Mouse (Mus musculus): Measurements from ENCODE around the gene Scp2d1. TPM values are rescaled to one million over a fixed set of nuclear protein-coding genes. Genes with fewer than 3 reads are reported as not detected.

Scp2d1 gene
- polyA plus RNA-seq, 1 experiment, result not detected

DNA sequence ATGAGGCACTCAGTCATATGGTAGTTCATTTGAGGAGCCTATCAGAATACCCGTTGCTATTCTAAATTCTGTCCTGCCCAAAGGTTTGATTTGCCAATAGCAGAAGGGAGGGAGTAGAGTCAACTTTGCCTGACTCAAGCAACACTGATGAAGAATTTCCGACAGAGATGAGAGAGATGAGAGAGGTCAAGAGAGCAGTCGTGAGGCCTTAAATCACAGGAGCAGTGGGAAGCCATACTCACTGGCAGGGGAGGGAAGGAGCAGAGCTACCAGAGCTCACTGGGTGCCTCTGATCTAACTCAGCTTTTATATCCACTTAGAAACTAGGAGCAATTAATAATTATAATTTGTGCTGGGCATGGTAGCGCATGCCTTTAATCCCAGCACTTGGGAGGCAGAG, 41.0 kb upstream of the Scp2d1 start:
- Histone ChIP-seq H3K4me3 (ENCODE audit: low read depth, low read length) (no peak overlapping the region), H3K27ac (ENCODE audit: insufficient read depth, low read length) (no peak overlapping the region), H3K36me3 (ENCODE audit: control insufficient read depth, insufficient read depth, low read length, poor library complexity, severe bottlenecking) (no peaks in the 10 kb centered on the region), H3K4me1 (ENCODE audit: control insufficient read depth, insufficient read depth, low read length) (no peaks in the 10 kb centered on the region), H3K9ac (ENCODE audit: low read depth, poor library complexity, severe bottlenecking) (no peak overlapping the region), H3K27me3 (ENCODE audit: control insufficient read depth, insufficient read depth, low read length, poor library complexity, severe bottlenecking) (no peaks in the 10 kb centered on the region), H3K9me3 (replicated peaks; ENCODE audit: control insufficient read depth, insufficient read depth, low read length, poor library complexity, severe bottlenecking) (no peaks in the 10 kb centered on the region)
- no peak for TF ChIP-seq POLR2A (IDR thresholded peaks at IDR 0.05; ENCODE audit: insufficient read depth, low read length)
- no peak for TF ChIP-seq CTCF (IDR thresholded peaks at IDR 0.05; ENCODE audit: low read depth, low read length)
- TF ChIP-seq EP300 (IDR thresholded peaks at IDR 0.05; ENCODE audit: insufficient read depth, low read depth, low read length), result no peak

DNA sequence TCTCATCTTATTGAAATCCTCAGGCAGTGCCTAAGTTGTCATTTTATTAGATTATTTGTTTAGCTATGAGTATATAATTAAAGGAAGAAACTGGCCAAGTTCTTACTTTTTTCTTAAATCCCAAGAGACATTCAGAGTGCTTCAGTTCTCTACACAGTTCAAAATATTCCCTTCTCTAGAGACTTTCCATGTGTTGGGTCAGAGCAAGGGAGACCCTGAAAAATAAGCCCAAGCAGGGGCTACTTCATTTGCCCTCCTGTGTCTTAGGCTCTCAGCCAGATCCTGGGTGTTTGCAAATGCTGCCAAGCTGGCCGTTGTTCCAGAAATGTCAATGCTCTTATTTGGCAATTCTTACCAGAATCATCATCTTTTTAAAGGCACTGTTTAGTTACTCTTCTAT, 40.3 kb upstream of the Scp2d1 start:
- H3K27me3 ChIP-seq (ENCODE audit: control insufficient read depth, insufficient read depth, low read length, poor library complexity, severe bottlenecking), result no peaks in the 10 kb centered on the region
- no peaks in the 10 kb centered on the region for H3K4me1 ChIP-seq (ENCODE audit: control insufficient read depth, insufficient read depth, low read length)
- no peaks in the 10 kb centered on the region for H3K9me3 ChIP-seq (replicated peaks; ENCODE audit: control insufficient read depth, insufficient read depth, low read length, poor library complexity, severe bottlenecking)
- H3K4me3 ChIP-seq (ENCODE audit: low read depth, low read length), result no peak overlapping the region
- no peak overlapping the region for H3K9ac ChIP-seq (ENCODE audit: low read depth, poor library complexity, severe bottlenecking)
- no peak overlapping the region for H3K27ac ChIP-seq (ENCODE audit: insufficient read depth, low read length)
- no peak for TF ChIP-seq POLR2A (IDR thresholded peaks at IDR 0.05; ENCODE audit: insufficient read depth, low read length)
- no peak for TF ChIP-seq CTCF (IDR thresholded peaks at IDR 0.05; ENCODE audit: low read depth, low read length)
- TF ChIP-seq EP300 (IDR thresholded peaks at IDR 0.05; ENCODE audit: insufficient read depth, low read depth, low read length), result no peak
- no peaks in the 10 kb centered on the region for H3K36me3 ChIP-seq (ENCODE audit: control insufficient read depth, insufficient read depth, low read length, poor library complexity, severe bottlenecking)

DNA sequence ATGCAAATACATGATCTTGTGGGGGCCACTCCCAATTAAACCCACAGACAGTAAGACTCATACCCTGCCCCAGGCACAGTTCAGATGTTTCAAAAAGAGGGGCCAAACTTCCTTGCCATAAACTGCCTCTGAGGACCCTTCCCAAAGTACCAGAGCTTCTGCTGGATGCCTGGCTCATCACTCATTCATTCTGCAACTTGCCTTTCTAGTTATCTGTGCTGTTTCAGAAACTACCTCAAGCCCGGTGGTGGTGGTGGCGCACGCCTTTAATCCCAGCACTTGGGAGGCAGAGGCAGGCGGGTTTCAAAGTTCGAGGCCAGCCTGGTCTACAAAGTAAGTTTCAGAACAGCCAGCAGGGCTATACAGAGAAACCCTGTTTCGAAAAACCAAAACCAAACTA, 39.6 kb upstream of the Scp2d1 start:
- Histone ChIP-seq H3K4me1 (ENCODE audit: control insufficient read depth, insufficient read depth, low read length) (no peaks in the 10 kb centered on the region), H3K36me3 (ENCODE audit: control insufficient read depth, insufficient read depth, low read length, poor library complexity, severe bottlenecking) (no peaks in the 10 kb centered on the region), H3K9ac (ENCODE audit: low read depth, poor library complexity, severe bottlenecking) (no peak overlapping the region), H3K27ac (ENCODE audit: insufficient read depth, low read length) (no peak overlapping the region), H3K9me3 (replicated peaks; ENCODE audit: control insufficient read depth, insufficient read depth, low read length, poor library complexity, severe bottlenecking) (no peaks in the 10 kb centered on the region), H3K27me3 (ENCODE audit: control insufficient read depth, insufficient read depth, low read length, poor library complexity, severe bottlenecking) (no peaks in the 10 kb centered on the region), H3K4me3 (ENCODE audit: low read depth, low read length) (no peak overlapping the region)
- TF ChIP-seq POLR2A (IDR thresholded peaks at IDR 0.05; ENCODE audit: insufficient read depth, low read length), result no peak
- no peak for TF ChIP-seq CTCF (IDR thresholded peaks at IDR 0.05; ENCODE audit: low read depth, low read length)
- no peak for TF ChIP-seq EP300 (IDR thresholded peaks at IDR 0.05; ENCODE audit: insufficient read depth, low read depth, low read length)

DNA sequence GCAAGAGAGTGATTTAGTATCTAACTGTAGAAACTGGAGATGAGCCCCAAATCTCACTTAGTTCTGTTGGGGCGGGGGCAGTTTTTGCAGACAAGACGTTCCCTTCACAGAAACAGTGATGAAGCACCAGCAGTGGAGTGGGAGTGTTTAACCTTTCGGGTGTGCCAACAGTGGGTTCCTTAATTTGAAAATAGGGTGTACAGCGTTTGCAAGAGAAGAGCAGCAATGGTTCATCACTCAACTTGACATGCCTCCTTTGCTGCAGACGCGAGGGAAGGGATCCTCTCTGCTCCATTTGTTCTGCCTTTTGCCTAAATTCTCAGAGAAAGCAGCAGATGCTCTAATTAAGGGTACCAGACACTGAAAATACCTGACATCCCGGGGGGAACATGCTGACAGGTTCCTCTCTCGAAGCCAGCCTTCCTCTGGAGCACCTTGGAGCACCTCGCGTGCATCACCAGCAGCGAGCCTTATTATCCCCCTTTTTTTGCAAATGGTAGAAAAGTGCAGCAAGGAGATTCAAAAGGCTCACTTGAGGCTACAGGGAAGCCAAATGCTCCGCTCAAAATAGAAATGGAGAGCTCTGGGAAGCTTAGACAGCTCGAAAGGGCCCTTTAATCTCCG, 31.7 kb upstream of the Scp2d1 start:
- Histone ChIP-seq H3K27me3 (ENCODE audit: control insufficient read depth, insufficient read depth, low read length, poor library complexity, severe bottlenecking) (no peaks in the 10 kb centered on the region), H3K27ac (ENCODE audit: insufficient read depth, low read length) (no peak overlapping the region), H3K36me3 (ENCODE audit: control insufficient read depth, insufficient read depth, low read length, poor library complexity, severe bottlenecking) (no peaks in the 10 kb centered on the region), H3K9me3 (replicated peaks; ENCODE audit: control insufficient read depth, insufficient read depth, low read length, poor library complexity, severe bottlenecking) (no peaks in the 10 kb centered on the region), H3K4me3 (ENCODE audit: low read depth, low read length) (no peak overlapping the region), H3K4me1 (ENCODE audit: control insufficient read depth, insufficient read depth, low read length) (no peaks in the 10 kb centered on the region), H3K9ac (ENCODE audit: low read depth, poor library complexity, severe bottlenecking) (no peak overlapping the region)
- TF ChIP-seq EP300 (IDR thresholded peaks at IDR 0.05; ENCODE audit: insufficient read depth, low read depth, low read length), result no peak
- no peak for TF ChIP-seq CTCF (IDR thresholded peaks at IDR 0.05; ENCODE audit: low read depth, low read length)
- TF ChIP-seq POLR2A (IDR thresholded peaks at IDR 0.05; ENCODE audit: insufficient read depth, low read length), result no peak

DNA sequence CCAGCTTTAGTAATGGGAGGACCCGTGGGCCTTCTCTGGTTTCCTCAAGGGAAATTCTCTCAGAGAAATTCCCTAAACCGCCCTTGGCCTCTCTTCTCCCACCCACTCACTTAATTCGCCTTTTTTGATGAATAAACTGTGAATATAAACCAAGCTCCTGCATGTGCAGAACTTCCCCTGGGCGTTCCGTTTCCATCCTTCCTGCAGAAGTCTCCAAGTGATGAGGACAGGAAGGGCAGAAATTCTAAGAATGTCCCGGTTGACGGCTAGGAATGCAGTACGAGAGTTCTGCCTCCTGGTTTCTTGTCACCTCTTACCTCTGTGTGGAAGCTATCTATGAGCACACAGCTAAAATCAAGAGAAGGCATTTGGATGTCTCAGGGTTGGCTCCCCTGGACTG, 25.9 kb upstream of the Scp2d1 start:
- TF ChIP-seq CTCF (IDR thresholded peaks at IDR 0.05; ENCODE audit: low read depth, low read length) (no peak), POLR2A (IDR thresholded peaks at IDR 0.05; ENCODE audit: insufficient read depth, low read length) (no peak), EP300 (IDR thresholded peaks at IDR 0.05; ENCODE audit: insufficient read depth, low read depth, low read length) (no peak)
- no peaks in the 10 kb centered on the region for H3K9me3 ChIP-seq (replicated peaks; ENCODE audit: control insufficient read depth, insufficient read depth, low read length, poor library complexity, severe bottlenecking)
- H3K4me1 ChIP-seq (ENCODE audit: control insufficient read depth, insufficient read depth, low read length), result no peaks in the 10 kb centered on the region
- H3K36me3 ChIP-seq (ENCODE audit: control insufficient read depth, insufficient read depth, low read length, poor library complexity, severe bottlenecking), result no peaks in the 10 kb centered on the region
- no peak overlapping the region for H3K4me3 ChIP-seq (ENCODE audit: low read depth, low read length)
- H3K9ac ChIP-seq (ENCODE audit: low read depth, poor library complexity, severe bottlenecking), result no peak overlapping the region
- H3K27me3 ChIP-seq (ENCODE audit: control insufficient read depth, insufficient read depth, low read length, poor library complexity, severe bottlenecking), result no peaks in the 10 kb centered on the region
- no peak overlapping the region for H3K27ac ChIP-seq (ENCODE audit: insufficient read depth, low read length)

DNA sequence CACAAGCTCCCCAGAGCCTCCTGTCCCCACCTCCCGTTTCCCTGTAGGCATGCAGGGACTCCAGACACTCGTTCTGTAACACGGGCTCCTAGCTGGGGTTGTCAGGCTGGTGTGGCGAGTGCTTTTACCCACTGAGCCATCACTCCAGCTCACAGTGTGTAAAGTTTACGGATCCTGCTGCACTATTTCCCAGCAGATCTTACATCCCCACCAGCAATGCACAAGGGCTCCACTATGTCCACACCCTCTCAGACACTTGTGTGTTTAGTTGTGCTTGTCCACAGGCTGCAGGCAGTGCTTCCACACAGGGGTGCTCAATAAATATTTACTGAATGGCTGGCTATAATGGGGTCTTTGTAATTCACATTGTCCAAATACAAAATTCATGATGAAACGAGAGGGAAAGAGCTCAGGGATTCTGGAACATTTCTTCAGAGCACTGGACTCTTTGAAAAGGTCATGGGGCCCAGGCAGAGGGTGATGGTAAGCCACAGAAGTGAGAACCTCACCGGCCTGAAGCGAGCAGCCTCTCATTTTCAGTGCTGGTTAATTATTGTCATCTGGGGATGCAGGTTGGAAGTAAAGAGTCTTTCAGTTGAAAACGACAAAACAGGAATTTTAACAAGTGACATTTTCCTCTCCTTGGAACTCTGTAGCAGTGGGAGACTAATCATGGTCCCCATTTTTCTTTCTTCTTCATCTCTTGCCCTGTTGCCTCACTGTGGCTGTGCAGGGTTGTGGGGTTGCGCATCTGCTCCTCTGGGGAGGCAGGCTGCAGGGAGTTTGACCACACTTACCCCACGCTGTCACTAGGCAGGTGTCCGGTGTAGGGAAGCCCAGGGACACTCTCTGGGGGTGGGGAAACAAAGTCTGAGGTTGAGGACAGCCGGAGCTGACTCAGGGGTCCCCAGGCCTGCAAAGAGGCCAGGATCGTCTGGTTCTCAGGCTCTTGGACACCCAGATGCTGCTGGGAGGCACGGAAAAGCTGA, 15.4 kb upstream of the Scp2d1 start:
- Histone ChIP-seq H3K36me3 (ENCODE audit: control insufficient read depth, insufficient read depth, low read length, poor library complexity, severe bottlenecking) (no peaks in the 10 kb centered on the region), H3K4me1 (ENCODE audit: control insufficient read depth, insufficient read depth, low read length) (no peaks in the 10 kb centered on the region), H3K27me3 (ENCODE audit: control insufficient read depth, insufficient read depth, low read length, poor library complexity, severe bottlenecking) (no peaks in the 10 kb centered on the region), H3K9me3 (replicated peaks; ENCODE audit: control insufficient read depth, insufficient read depth, low read length, poor library complexity, severe bottlenecking) (no peaks in the 10 kb centered on the region), H3K4me3 (ENCODE audit: low read depth, low read length) (no peak overlapping the region), H3K9ac (ENCODE audit: low read depth, poor library complexity, severe bottlenecking) (no peak overlapping the region), H3K27ac (ENCODE audit: insufficient read depth, low read length) (no peak overlapping the region)
- TF ChIP-seq CTCF (IDR thresholded peaks at IDR 0.05; ENCODE audit: low read depth, low read length), result no peak
- no peak for TF ChIP-seq POLR2A (IDR thresholded peaks at IDR 0.05; ENCODE audit: insufficient read depth, low read length)
- no peak for TF ChIP-seq EP300 (IDR thresholded peaks at IDR 0.05; ENCODE audit: insufficient read depth, low read depth, low read length)

Measured in ES-Bruce4 (cell line).